ENCODE assay signal across 9 mouse cellular contexts in genomic region chr10:103029730-103030490, GRCm38 (mm10). TPM values are rescaled to one million over a fixed set of nuclear protein-coding genes. Genes with fewer than 3 reads are reported as not detected.
A peak's percentile ranks its signal among the peaks of the same experiment; 100 is the strongest.
DNase-seq lines count a peak whose midpoint lies in the region; ATAC-seq and TF ChIP-seq lines count a peak whose summit lies in the region.
"Had no signal": no experiment of that assay in that cellular context is flagged by ENCODE, and none has a peak within 500 bp of the region (broad histone marks: within the 10 kb centered on the region; RNA-seq: fewer than 3 reads in every experiment).

Gene Alx1 (minus strand): TSS chr10:103030215.

- TF ChIP-seq CTCF in forebrain, postnatal 0 days (IDR thresholded peaks at IDR 0.05; ENCODE audit: low read depth) = no peak
- no peak for TF ChIP-seq CTCF in liver, postnatal 0 days (IDR thresholded peaks at IDR 0.05; ENCODE audit: low read depth)

- no peak for TF ChIP-seq EP300 in liver, postnatal 0 days (IDR thresholded peaks at IDR 0.05; ENCODE audit: low read depth)

- H3K27me3 ChIP-seq in forebrain, embryonic 11.5 days (ENCODE audit: control insufficient read depth, insufficient read depth, low read length) = peaks cover 63% of the 10 kb centered on the region
- H3K27me3 ChIP-seq in forebrain, postnatal 0 days (ENCODE audit: insufficient read depth, low read length) = peaks cover 70% of the 10 kb centered on the region
- peaks cover 81% of the 10 kb centered on the region for H3K27me3 ChIP-seq in liver, embryonic 11.5 days (replicated peaks; ENCODE audit: control insufficient read depth, insufficient read depth, low read length)
- peaks cover 82% of the 10 kb centered on the region for H3K27me3 ChIP-seq in liver, postnatal 0 days (ENCODE audit: insufficient read depth, low read length)
- H3K27me3 ChIP-seq in embryonic facial prominence, embryonic 10.5 days (replicated peaks; ENCODE audit: low read depth, poor library complexity, severe bottlenecking) = peaks cover 97% of the 10 kb centered on the region
- peaks cover 87% of the 10 kb centered on the region for H3K27me3 ChIP-seq in limb, embryonic 14.5 days (ENCODE audit: control insufficient read depth, insufficient read depth, low read length)

- no peak within 1 kb of the TSS for H3K27ac ChIP-seq in forebrain, embryonic 11.5 days (ENCODE audit: low read depth, low read length)
- H3K27ac ChIP-seq in forebrain, postnatal 0 days (ENCODE audit: low read depth, low read length) = no peak within 1 kb of the TSS
- H3K27ac ChIP-seq in liver, embryonic 11.5 days (ENCODE audit: low read depth, low read length) = no peak within 1 kb of the TSS
- no peak within 1 kb of the TSS for H3K27ac ChIP-seq in liver, postnatal 0 days (ENCODE audit: low read depth)
- H3K27ac ChIP-seq in embryonic facial prominence, embryonic 10.5 days (replicated peaks) = peak within 1 kb of the TSS; percentile 88
- H3K27ac ChIP-seq in limb, embryonic 14.5 days (replicated peaks; ENCODE audit: low read depth, low read length) = no peak within 1 kb of the TSS

- 0 out of 2 replicates have a peak, but pooled peaks cover 5% of the 10 kb centered on the region for H3K4me1 ChIP-seq in forebrain, embryonic 11.5 days (replicated peaks; ENCODE audit: control insufficient read depth, insufficient read depth, low read length)
- no peaks in the 10 kb centered on the region for H3K4me1 ChIP-seq in forebrain, postnatal 0 days (ENCODE audit: insufficient read depth)
- no peaks in the 10 kb centered on the region for H3K4me1 ChIP-seq in liver, embryonic 11.5 days (replicated peaks; ENCODE audit: control insufficient read depth, insufficient read depth, low read length)
- H3K4me1 ChIP-seq in liver, postnatal 0 days (ENCODE audit: insufficient read depth) = peaks cover 2% of the 10 kb centered on the region; the same call in 1 of the 2 replicates
- peaks cover 23% of the 10 kb centered on the region for H3K4me1 ChIP-seq in embryonic facial prominence, embryonic 10.5 days
- peaks cover 13% of the 10 kb centered on the region; the same call in 1 of the 2 replicates for H3K4me1 ChIP-seq in limb, embryonic 14.5 days (ENCODE audit: control insufficient read depth, insufficient read depth, low read length)

- H3K9ac ChIP-seq in forebrain, embryonic 11.5 days (ENCODE audit: low read length) = no peak within 1 kb of the TSS
- no peak within 1 kb of the TSS for H3K9ac ChIP-seq in forebrain, postnatal 0 days
- no peak within 1 kb of the TSS for H3K9ac ChIP-seq in liver, embryonic 11.5 days (ENCODE audit: low read depth, low read length)
- no peak within 1 kb of the TSS for H3K9ac ChIP-seq in liver, postnatal 0 days (replicated peaks)
- no peak within 1 kb of the TSS for H3K9ac ChIP-seq in limb, embryonic 14.5 days (ENCODE audit: low read depth, low read length, severe bottlenecking)

- peak; percentile 62 for DNase-seq in forebrain, embryonic 11.5 days (ENCODE audit: low spot score)
- DNase-seq in forebrain, postnatal 0 days = no peak
- peak; percentile 36 for DNase-seq in liver, embryonic 11.5 days (ENCODE audit: low spot score)
- DNase-seq in liver, postnatal 0 days = no peak
- DNase-seq in embryonic facial prominence, embryonic 10.5 days (ENCODE audit: low spot score) = peak; percentile 62
- peak; percentile 12 for DNase-seq in limb, embryonic 14.5 days (ENCODE audit: low spot score)
- no peak for DNase-seq in frontal cortex, postnatal 14 days (ENCODE audit: low spot score in 2 of 2)
- no peak for DNase-seq in right cerebral cortex, postnatal 14 days

- H3K9me3 ChIP-seq in forebrain, embryonic 11.5 days (ENCODE audit: control insufficient read depth, low read length) = no peaks in the 10 kb centered on the region
- no peaks in the 10 kb centered on the region for H3K9me3 ChIP-seq in forebrain, postnatal 0 days (ENCODE audit: low read length)
- H3K9me3 ChIP-seq in liver, embryonic 11.5 days (ENCODE audit: control insufficient read depth, low read length) = no peaks in the 10 kb centered on the region
- H3K9me3 ChIP-seq in liver, postnatal 0 days (ENCODE audit: low read length) = no peaks in the 10 kb centered on the region
- H3K9me3 ChIP-seq in embryonic facial prominence, embryonic 10.5 days = no peaks in the 10 kb centered on the region
- no peaks in the 10 kb centered on the region for H3K9me3 ChIP-seq in limb, embryonic 14.5 days (ENCODE audit: control insufficient read depth, low read length)

- peak within 1 kb of the TSS; percentile 30 for H3K4me3 ChIP-seq in forebrain, embryonic 11.5 days (ENCODE audit: low read depth, low read length)
- H3K4me3 ChIP-seq in forebrain, postnatal 0 days (ENCODE audit: low read depth, low read length) = no peak within 1 kb of the TSS
- peak within 1 kb of the TSS; percentile 10; the same call in 1 of the 2 replicates for H3K4me3 ChIP-seq in liver, embryonic 11.5 days (ENCODE audit: low read depth, low read length)
- no peak within 1 kb of the TSS for H3K4me3 ChIP-seq in liver, postnatal 0 days (ENCODE audit: low read depth, low read length)
- peak within 1 kb of the TSS; percentile 65 for H3K4me3 ChIP-seq in embryonic facial prominence, embryonic 10.5 days
- H3K4me3 ChIP-seq in limb, embryonic 14.5 days (replicated peaks; ENCODE audit: low read length) = peak within 1 kb of the TSS; percentile 40

- TF ChIP-seq POLR2A in limb, embryonic 14.5 days (IDR thresholded peaks at IDR 0.05; ENCODE audit: borderline replicate concordance, extremely low read depth, insufficient read depth, insufficient read length) = no peak

- under 1% methylated on average over 32 of the region's 32 CpGs for WGBS in forebrain, embryonic 11.5 days
- WGBS in forebrain, postnatal 0 days = 2% methylated on average over 32 of the region's 32 CpGs
- 3% methylated on average over 32 of the region's 32 CpGs for WGBS in liver, embryonic 11.5 days
- 3% methylated on average over 32 of the region's 32 CpGs for WGBS in liver, postnatal 0 days (ENCODE audit: insufficient replicate concordance)
- 1% methylated on average over 32 of the region's 32 CpGs for WGBS in embryonic facial prominence, embryonic 10.5 days
- 2% methylated on average over 32 of the region's 32 CpGs for WGBS in limb, embryonic 14.5 days

- H3K36me3 ChIP-seq in forebrain, embryonic 11.5 days (ENCODE audit: control insufficient read depth, insufficient read depth, low read length) = no peaks in the 10 kb centered on the region
- H3K36me3 ChIP-seq in forebrain, postnatal 0 days (ENCODE audit: insufficient read depth) = no peaks in the 10 kb centered on the region
- H3K36me3 ChIP-seq in liver, embryonic 11.5 days (ENCODE audit: control insufficient read depth, insufficient read depth, low read length) = no peaks in the 10 kb centered on the region
- no peaks in the 10 kb centered on the region for H3K36me3 ChIP-seq in liver, postnatal 0 days (replicated peaks; ENCODE audit: insufficient read depth, low read length)
- no peaks in the 10 kb centered on the region for H3K36me3 ChIP-seq in embryonic facial prominence, embryonic 10.5 days (replicated peaks)
- H3K36me3 ChIP-seq in limb, embryonic 14.5 days (ENCODE audit: control insufficient read depth, insufficient read depth, low read length) = no peaks in the 10 kb centered on the region

- peak within 1 kb of the TSS; percentile 24; the same call in 1 of the 2 replicates for H3K4me2 ChIP-seq in forebrain, embryonic 11.5 days (ENCODE audit: low read depth, low read length, severe bottlenecking)
- no peak within 1 kb of the TSS for H3K4me2 ChIP-seq in forebrain, postnatal 0 days (ENCODE audit: low read depth)
- peak within 1 kb of the TSS; percentile 53; the same call in 1 of the 2 replicates for H3K4me2 ChIP-seq in liver, embryonic 11.5 days
- H3K4me2 ChIP-seq in liver, postnatal 0 days (ENCODE audit: low read depth, low read length) = no peak within 1 kb of the TSS
- peak within 1 kb of the TSS; percentile 52 for H3K4me2 ChIP-seq in limb, embryonic 14.5 days (replicated peaks; ENCODE audit: low read depth, low read length, severe bottlenecking)

- no peak for ATAC-seq in forebrain, embryonic 11.5 days (replicated peaks; ENCODE audit: low FRiP score)
- ATAC-seq in forebrain, postnatal 0 days = no peak
- no peak for ATAC-seq in liver, embryonic 11.5 days (replicated peaks; ENCODE audit: low FRiP score)
- no peak for ATAC-seq in liver, postnatal 0 days
- ATAC-seq in limb, embryonic 14.5 days (ENCODE audit: low FRiP score, low read depth) = no peak

RNA-seq across cellular contexts. Expression of gene Alx1, which starts in this region (rescaled TPM):
- polyA plus RNA-seq in forebrain, embryonic 11.5 days (2014; fragmentation: Nextera tagmentation; extraction: Ambion mirVana) = 44.8 and 48.8 TPM in 2 replicates
- 0.31 and 1.3 TPM in 2 replicates for total RNA-seq in forebrain, postnatal 0 days (2014; rRNA removed)
- 0.43 and 0.98 TPM in 2 replicates for polyA plus RNA-seq in forebrain, postnatal 0 days (2015; fragmentation: Nextera tagmentation; extraction: Ambion mirVana)
- polyA plus RNA-seq in liver, embryonic 11.5 days (2014; fragmentation: Nextera tagmentation; extraction: Ambion mirVana) = 3.1 and 3.2 TPM in 2 replicates
- polyA plus RNA-seq in liver, postnatal 0 days (2015; fragmentation: Nextera tagmentation; extraction: Ambion mirVana) = not detected in 2 replicates
- polyA plus RNA-seq in embryonic facial prominence, embryonic 10.5 days (2016; fragmentation: Nextera tagmentation; extraction: Ambion mirVana) = 67.7 and 110 TPM in 2 replicates
- polyA plus RNA-seq in limb, embryonic 14.5 days (2012; rRNA removed) = 1.5 and 1.8 TPM in 2 replicates
- 3.9 and 4.0 TPM in 2 replicates for polyA plus RNA-seq in limb, embryonic 14.5 days (2014; fragmentation: Nextera tagmentation; extraction: Ambion mirVana)
- polyA plus RNA-seq: stomach, embryonic 14.5 days had no signal

Comparison
In these comparisons a context has a peak if more than half of its experiments do, and no peak if none do; other contexts are left out.
1. DNase-seq: peak in forebrain, embryonic 11.5 days (single experiment), liver, embryonic 11.5 days (single experiment), embryonic facial prominence, embryonic 10.5 days (single experiment) and limb, embryonic 14.5 days (single experiment); none in forebrain, postnatal 0 days (single experiment), liver, postnatal 0 days (single experiment), frontal cortex, postnatal 14 days (0 of 2) and right cerebral cortex, postnatal 14 days (single experiment).
2. H3K4me2 ChIP-seq: peak in forebrain, embryonic 11.5 days (single experiment), liver, embryonic 11.5 days (single experiment) and limb, embryonic 14.5 days (single experiment); none in forebrain, postnatal 0 days (single experiment) and liver, postnatal 0 days (single experiment).
3. H3K4me3 ChIP-seq: peak in forebrain, embryonic 11.5 days (single experiment), liver, embryonic 11.5 days (single experiment), embryonic facial prominence, embryonic 10.5 days (single experiment) and limb, embryonic 14.5 days (single experiment); none in forebrain, postnatal 0 days (single experiment) and liver, postnatal 0 days (single experiment).